Mouse (Mus musculus): ENCODE results near the gene Toe1.

- TF ChIP-seq POLR2A (IDR thresholded peaks at IDR 0.05; ENCODE audit: borderline replicate concordance, low read depth, low read length) = no peak
- no peak for TF ChIP-seq CTCF (IDR thresholded peaks at IDR 0.05; ENCODE audit: low read depth, low read length)
These were observed 46.8 kb upstream of the Toe1 start for GRCm38 (mm10) chr4:116854286-116854685.
